Mouse (Mus musculus): Measurements from ENCODE around the gene Plac9a. TPM values are rescaled to one million over a fixed set of nuclear protein-coding genes. Genes with fewer than 3 reads are reported as not detected.
"Not testable (repeated sequence)": the region's sequence is repeated elsewhere in the genome, so short reads cannot be mapped to it uniquely, and the experiment has no call there.

Gene Plac9a
- 0.11 TPM in 1 of 2 replicates, not detected in the other for polyA plus RNA-seq (2014; fragmentation: Nextera tagmentation; extraction: Ambion mirVana)

DNA sequence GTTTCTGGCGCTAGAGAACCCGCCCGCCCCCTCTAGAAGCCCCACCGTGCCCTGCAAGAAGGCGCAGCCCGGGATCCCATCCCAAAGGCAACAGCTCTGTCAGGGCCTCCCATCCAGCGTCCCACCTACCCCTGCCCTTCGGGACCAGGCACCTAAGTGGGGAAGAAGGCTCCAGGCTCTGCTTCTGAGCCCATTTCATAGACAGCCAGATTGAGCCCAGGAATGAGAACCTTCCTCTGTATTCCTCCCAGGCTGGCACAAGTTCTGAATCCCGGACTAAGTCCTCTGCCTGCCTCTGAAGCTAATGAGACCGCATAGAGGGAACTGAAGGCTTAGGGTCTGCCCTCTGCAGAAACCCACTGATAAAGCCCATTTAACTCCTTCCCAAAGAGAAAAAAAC is at the start of gene Plac9a:
TSS of gene Plac9a (minus strand) at position 101 of the 400 bp plus-strand sequence.
- not testable (repeated sequence) for DNase-seq (ENCODE audit: low spot score); H3K27me3 ChIP-seq (ENCODE audit: control insufficient read depth, insufficient read depth, low read length); H3K9ac ChIP-seq (ENCODE audit: low read depth, low read length); ATAC-seq (ENCODE audit: low FRiP score); H3K27ac ChIP-seq (ENCODE audit: low read depth, low read length); H3K4me3 ChIP-seq (ENCODE audit: low read depth, low read length); H3K4me1 ChIP-seq (replicated peaks; ENCODE audit: control insufficient read depth, insufficient read depth, low read length); H3K36me3 ChIP-seq (ENCODE audit: control insufficient read depth, insufficient read depth, low read length); H3K4me2 ChIP-seq (replicated peaks; ENCODE audit: low read depth, low read length); H3K9me3 ChIP-seq (ENCODE audit: control insufficient read depth, low read length)
- WGBS, result no CpG with 5 or more reads among the region's 10 CpGs

DNA sequence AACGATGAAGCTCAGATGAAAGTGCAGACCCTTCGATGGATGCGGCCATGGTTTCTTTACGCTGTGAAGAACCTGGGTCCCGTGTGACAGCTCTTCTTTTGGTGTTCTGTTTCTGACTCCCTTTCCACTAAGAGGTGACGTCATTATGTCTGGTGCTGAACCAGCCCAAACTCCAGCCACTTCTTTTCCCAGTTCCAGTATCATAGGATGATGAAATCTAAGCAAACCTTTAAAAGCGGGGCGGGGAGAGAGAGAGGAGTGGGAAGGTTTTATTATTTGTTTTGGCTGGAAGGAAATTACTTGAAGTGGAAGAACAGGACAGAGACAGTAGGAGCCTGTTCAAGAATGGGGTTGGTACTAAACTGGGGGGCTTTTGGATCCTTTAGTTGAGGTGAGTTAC is 35.1 kb upstream of the Plac9a start, which contains the start of gene Cphx1:
TSS of gene Cphx1 (plus strand) at position 301 of the 400 bp plus-strand sequence.
- not testable (repeated sequence) for H3K36me3 ChIP-seq (ENCODE audit: control insufficient read depth, insufficient read depth, low read length); H3K27me3 ChIP-seq (ENCODE audit: control insufficient read depth, insufficient read depth, low read length); H3K9ac ChIP-seq (ENCODE audit: low read depth, low read length); DNase-seq (ENCODE audit: low spot score); ATAC-seq (ENCODE audit: low FRiP score); H3K4me3 ChIP-seq (ENCODE audit: low read depth, low read length); H3K4me2 ChIP-seq (replicated peaks; ENCODE audit: low read depth, low read length); H3K4me1 ChIP-seq (replicated peaks; ENCODE audit: control insufficient read depth, insufficient read depth, low read length); H3K27ac ChIP-seq (ENCODE audit: low read depth, low read length); H3K9me3 ChIP-seq (ENCODE audit: control insufficient read depth, low read length)
- WGBS, result no CpG with 5 or more reads among the region's 8 CpGs

DNA sequence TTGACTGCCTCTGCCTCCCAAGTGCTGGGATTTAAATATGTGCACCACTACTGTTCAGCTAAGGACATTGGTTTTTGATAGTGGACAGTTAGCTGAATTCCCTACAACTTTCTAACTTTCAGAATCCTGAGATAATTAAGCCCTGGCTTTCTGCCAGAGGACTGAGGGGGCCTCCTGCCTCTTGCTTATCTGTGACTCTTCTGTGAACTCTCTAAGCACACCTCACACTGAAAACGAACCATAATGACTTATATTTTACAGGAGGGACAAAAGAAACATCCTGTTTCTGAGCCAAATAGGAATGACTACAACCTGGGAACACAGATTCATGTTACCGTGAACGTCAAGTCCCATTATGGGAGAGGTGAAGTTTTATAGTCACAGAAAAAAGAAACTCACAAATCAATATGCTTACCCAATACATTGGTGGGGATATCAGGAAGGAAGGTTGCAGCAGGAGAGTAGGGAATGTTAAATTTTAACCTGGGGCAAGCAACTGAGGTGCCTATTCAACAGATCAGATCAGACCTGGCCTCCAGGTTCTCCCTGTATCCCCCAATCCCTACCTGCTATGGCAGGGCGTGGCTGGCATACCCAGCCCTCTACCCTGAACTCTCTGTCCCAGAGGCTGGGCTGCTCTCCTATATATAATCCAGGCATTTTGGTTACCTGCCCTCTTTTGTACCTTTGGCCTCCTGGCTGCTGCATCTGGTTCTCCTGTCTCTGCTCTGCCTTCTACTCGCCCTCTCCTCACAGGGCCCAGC is 34.1 kb upstream of the Plac9a start:
- not testable (repeated sequence) for H3K4me3 ChIP-seq (ENCODE audit: low read depth, low read length); H3K9ac ChIP-seq (ENCODE audit: low read depth, low read length); H3K9me3 ChIP-seq (ENCODE audit: control insufficient read depth, low read length); H3K36me3 ChIP-seq (ENCODE audit: control insufficient read depth, insufficient read depth, low read length); H3K27me3 ChIP-seq (ENCODE audit: control insufficient read depth, insufficient read depth, low read length); H3K27ac ChIP-seq (ENCODE audit: low read depth, low read length); H3K4me1 ChIP-seq (replicated peaks; ENCODE audit: control insufficient read depth, insufficient read depth, low read length); H3K4me2 ChIP-seq (replicated peaks; ENCODE audit: low read depth, low read length); DNase-seq (ENCODE audit: low spot score); ATAC-seq (ENCODE audit: low FRiP score)
- WGBS, result no CpG with 5 or more reads among the region's 5 CpGs

DNA sequence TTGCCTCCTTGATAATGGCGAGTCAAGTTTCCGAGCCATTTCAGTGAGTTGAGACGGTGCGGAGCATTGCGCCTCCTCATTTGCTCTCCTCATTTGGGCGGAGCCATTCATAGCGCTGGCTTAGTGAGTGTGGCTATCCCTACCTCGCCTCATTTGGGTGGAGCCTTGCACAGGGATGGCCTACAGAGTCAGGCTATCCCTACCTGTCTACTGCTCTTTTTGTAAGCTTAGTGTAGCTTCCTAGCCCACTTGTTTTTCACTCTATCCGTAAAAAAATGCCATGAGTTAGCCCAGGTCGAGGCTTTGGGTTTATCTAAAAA is 24.6 kb upstream of the Plac9a start, which contains the start of gene Tmem254a:
TSS of gene Tmem254a (minus strand) at position 111 of the 320 bp plus-strand sequence.
- no CpG with 5 or more reads among the region's 10 CpGs for WGBS

DNA sequence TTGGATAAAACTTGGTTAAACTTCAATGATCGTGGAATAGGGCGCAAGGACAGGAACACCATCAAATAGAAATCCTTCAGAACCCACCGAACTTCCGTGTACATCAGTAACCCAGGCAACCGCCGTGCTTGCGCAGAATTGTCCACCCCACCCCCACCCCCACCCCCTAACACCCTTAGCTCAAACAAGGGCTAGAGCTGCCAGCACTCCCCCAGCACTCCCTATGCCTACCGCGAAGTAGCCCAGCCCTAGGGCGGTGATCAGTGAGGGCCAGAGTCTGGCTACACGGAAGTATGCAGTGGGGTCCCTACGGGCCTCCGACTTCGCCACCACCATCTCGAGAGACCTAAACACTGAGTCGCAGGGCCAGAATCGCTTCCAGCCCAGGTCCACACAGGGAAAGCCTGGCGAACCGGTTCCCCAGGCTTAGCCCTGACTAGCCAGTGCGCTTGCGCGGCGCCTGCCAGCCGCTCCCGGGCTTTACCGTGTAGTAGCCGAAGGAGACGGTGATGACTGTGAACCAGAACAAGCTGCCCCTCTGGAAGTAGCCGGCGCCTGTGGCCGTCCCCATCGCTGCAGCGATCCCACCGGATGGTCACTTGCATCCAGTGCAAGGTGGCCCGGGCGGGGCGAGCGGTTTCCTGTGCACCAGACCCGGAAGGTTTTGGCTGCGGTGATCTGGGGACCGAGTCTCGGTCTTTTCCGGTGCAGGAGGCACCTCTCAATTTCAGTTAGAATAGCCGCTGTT is 24.1 kb upstream of the Plac9a start:
- not testable (repeated sequence) for H3K4me3 ChIP-seq (ENCODE audit: low read depth, low read length); DNase-seq (ENCODE audit: low spot score); H3K27me3 ChIP-seq (ENCODE audit: control insufficient read depth, insufficient read depth, low read length); H3K27ac ChIP-seq (ENCODE audit: low read depth, low read length); H3K4me2 ChIP-seq (replicated peaks; ENCODE audit: low read depth, low read length); H3K9ac ChIP-seq (ENCODE audit: low read depth, low read length); H3K36me3 ChIP-seq (ENCODE audit: control insufficient read depth, insufficient read depth, low read length); H3K9me3 ChIP-seq (ENCODE audit: control insufficient read depth, low read length); H3K4me1 ChIP-seq (replicated peaks; ENCODE audit: control insufficient read depth, insufficient read depth, low read length)
- peak; percentile 35; the same call in 1 of the 2 replicates for ATAC-seq (ENCODE audit: low FRiP score)
- no CpG with 5 or more reads among the region's 44 CpGs for WGBS

More for the DNA sequence above, 24.6 kb upstream of the Plac9a start, which contains the start of gene Tmem254a:
- H3K36me3 ChIP-seq (ENCODE audit: control insufficient read depth, insufficient read depth, low read length); H3K9me3 ChIP-seq (ENCODE audit: control insufficient read depth, low read length); H3K27me3 ChIP-seq (ENCODE audit: control insufficient read depth, insufficient read depth, low read length); H3K4me3 ChIP-seq (ENCODE audit: low read depth, low read length); DNase-seq (ENCODE audit: low spot score); H3K9ac ChIP-seq (ENCODE audit: low read depth, low read length); H3K4me2 ChIP-seq (replicated peaks; ENCODE audit: low read depth, low read length); H3K4me1 ChIP-seq (replicated peaks; ENCODE audit: control insufficient read depth, insufficient read depth, low read length); H3K27ac ChIP-seq (ENCODE audit: low read depth, low read length): not testable (repeated sequence)
- ATAC-seq (ENCODE audit: low FRiP score), result 0 out of 2 replicates have a peak, but pooled peaks have one; percentile 54

DNA sequence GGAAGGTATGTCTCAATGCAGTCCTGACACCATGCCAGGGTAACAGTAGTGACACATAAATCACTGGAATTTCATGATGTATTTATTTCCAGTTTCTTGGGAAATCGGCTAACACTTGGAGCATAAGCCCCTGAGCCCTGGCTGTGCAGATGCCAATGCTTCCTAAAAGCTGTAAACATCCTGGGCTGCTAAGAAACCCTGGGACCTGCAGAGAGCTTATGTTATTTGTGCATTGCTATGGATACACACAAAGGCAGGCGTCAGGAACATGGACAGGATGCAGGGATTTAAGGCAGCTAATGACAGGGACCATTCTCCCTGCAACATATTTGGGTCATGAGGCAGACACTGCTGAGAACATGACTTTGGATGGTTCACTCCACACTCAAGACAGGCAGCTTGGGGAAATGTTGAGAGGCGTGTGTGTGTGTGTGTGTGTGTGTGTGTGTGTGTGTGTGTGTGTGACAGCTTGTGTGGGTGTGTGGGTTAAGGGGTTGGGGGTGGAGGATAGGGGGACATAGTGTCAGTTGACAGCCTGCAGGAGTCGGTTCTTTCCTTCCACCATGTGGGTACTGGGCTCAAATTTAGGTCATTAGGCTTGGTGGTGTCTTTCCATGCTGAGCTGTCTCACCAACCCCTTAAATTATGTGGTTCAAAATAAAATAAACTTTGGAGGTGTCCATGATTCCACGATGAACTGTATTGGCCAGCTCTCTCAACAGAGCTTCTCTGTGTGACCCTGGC is 15.7 kb upstream of the Plac9a start:
- not testable (repeated sequence) for H3K27ac ChIP-seq (ENCODE audit: low read depth, low read length); H3K9me3 ChIP-seq (ENCODE audit: control insufficient read depth, low read length); H3K36me3 ChIP-seq (ENCODE audit: control insufficient read depth, insufficient read depth, low read length); DNase-seq (ENCODE audit: low spot score); H3K27me3 ChIP-seq (ENCODE audit: control insufficient read depth, insufficient read depth, low read length); H3K4me1 ChIP-seq (replicated peaks; ENCODE audit: control insufficient read depth, insufficient read depth, low read length); H3K4me2 ChIP-seq (replicated peaks; ENCODE audit: low read depth, low read length); H3K9ac ChIP-seq (ENCODE audit: low read depth, low read length); H3K4me3 ChIP-seq (ENCODE audit: low read depth, low read length); ATAC-seq (ENCODE audit: low FRiP score)
- WGBS, result no CpG with 5 or more reads among the region's 5 CpGs

DNA sequence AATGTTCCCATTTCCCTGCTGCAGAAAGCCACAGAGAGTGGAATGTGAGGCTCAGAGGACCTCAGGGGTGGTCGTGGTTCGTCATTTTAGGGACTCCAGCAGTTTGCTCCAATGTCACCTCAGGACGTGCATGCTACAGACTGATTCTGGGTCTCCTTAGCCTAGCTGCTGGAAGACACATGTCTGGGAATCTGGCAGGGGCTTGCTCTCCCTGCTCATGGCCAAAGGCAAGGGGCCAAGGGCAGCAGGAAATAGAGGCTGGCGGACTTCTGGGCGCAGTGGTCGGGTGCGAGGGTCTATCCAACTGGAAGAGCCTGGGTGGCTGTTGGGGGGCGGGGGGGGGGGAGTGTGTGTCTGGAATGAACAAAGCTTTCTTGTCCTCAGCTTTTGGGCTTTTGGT is 6.1 kb upstream of the Plac9a start:
- WGBS, result no CpG with 5 or more reads among the region's 8 CpGs

DNA sequence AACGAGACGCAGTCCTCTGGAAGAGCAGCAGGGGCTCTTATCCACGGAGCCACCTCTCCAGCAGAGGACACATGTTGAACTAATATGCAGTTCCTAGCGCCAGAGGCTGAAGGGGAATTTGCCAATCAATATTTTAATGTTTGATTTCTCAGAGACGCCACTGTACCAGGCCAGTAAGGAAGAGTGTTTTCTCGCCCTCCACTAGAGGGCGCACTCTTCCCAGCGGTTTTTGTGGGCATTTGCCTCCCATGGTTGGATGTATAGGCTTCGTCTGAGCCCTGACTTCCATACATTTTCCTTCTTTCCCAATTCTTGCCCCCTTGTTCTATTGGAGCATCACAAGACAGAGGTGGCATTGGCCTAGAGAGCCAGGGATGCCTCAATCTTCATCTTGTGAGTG is 4.4 kb upstream of the Plac9a start:
- not testable (repeated sequence) for H3K36me3 ChIP-seq (ENCODE audit: control insufficient read depth, insufficient read depth, low read length); H3K4me1 ChIP-seq (replicated peaks; ENCODE audit: control insufficient read depth, insufficient read depth, low read length); DNase-seq (ENCODE audit: low spot score); H3K4me2 ChIP-seq (replicated peaks; ENCODE audit: low read depth, low read length); H3K9ac ChIP-seq (ENCODE audit: low read depth, low read length); ATAC-seq (ENCODE audit: low FRiP score); H3K27me3 ChIP-seq (ENCODE audit: control insufficient read depth, insufficient read depth, low read length); H3K27ac ChIP-seq (ENCODE audit: low read depth, low read length); H3K4me3 ChIP-seq (ENCODE audit: low read depth, low read length); H3K9me3 ChIP-seq (ENCODE audit: control insufficient read depth, low read length)
- no CpG with 5 or more reads among the region's 9 CpGs for WGBS

More for the DNA sequence above, 6.1 kb upstream of the Plac9a start:
- H3K9ac ChIP-seq (ENCODE audit: low read depth, low read length); DNase-seq (ENCODE audit: low spot score); H3K4me3 ChIP-seq (ENCODE audit: low read depth, low read length); H3K27ac ChIP-seq (ENCODE audit: low read depth, low read length); H3K4me1 ChIP-seq (replicated peaks; ENCODE audit: control insufficient read depth, insufficient read depth, low read length); ATAC-seq (ENCODE audit: low FRiP score); H3K27me3 ChIP-seq (ENCODE audit: control insufficient read depth, insufficient read depth, low read length); H3K36me3 ChIP-seq (ENCODE audit: control insufficient read depth, insufficient read depth, low read length); H3K9me3 ChIP-seq (ENCODE audit: control insufficient read depth, low read length); H3K4me2 ChIP-seq (replicated peaks; ENCODE audit: low read depth, low read length): not testable (repeated sequence)
